Mouse (Mus musculus) midbrain, embryonic 12.5 days (tissue): ENCODE measurements at regions not wholly inside any gene's neighbourhood (a gene's known extent, or its start where the extent isn't known, plus 50 kb on each side); places are given as distances from the start of the nearest gene placed in this dataset.

Experiments used
- ATAC-seq: fragments of 200-750 bp; cut with Nextera tagmentation; 2 replicates; pipeline ENCODE4 v1.8.0; 2017; ENCODE audit warnings: low read depth, moderate TSS enrichment, moderate library complexity; ENCODE audit not compliant: low FRiP score
- H3K27ac ChIP-seq: fragments of 300-500 bp; sonication (generic); replicated peaks from 2 replicates; pipeline ENCODE4 v1.5.1; 2016; ENCODE audit warnings: mild to moderate bottlenecking
- H3K27me3 ChIP-seq: fragments of 300-500 bp; sonication (generic); 2 replicates; pipeline ENCODE4 v1.6.1; 2016; ENCODE audit warnings: mild to moderate bottlenecking
- H3K36me3 ChIP-seq: fragments of 300-500 bp; sonication (generic); 2 replicates; pipeline ENCODE4 v1.6.1; 2016
- H3K4me1 ChIP-seq: fragments of 300-500 bp; sonication (generic); 2 replicates; pipeline ENCODE4 v1.6.1; 2016
- H3K4me2 ChIP-seq: fragments of 300-500 bp; sonication (generic); replicated peaks from 2 replicates; pipeline ENCODE4 v1.6.1; 2016; ENCODE audit warnings: mild to moderate bottlenecking, moderate library complexity
- H3K4me3 ChIP-seq: fragments of 300-500 bp; sonication (generic); 2 replicates; pipeline ENCODE4 v1.5.1; 2016; ENCODE audit warnings: mild to moderate bottlenecking
- H3K9ac ChIP-seq: fragments of 300-500 bp; sonication (generic); replicated peaks from 2 replicates; pipeline ENCODE4 v1.6.1; 2016; ENCODE audit warnings: mild to moderate bottlenecking, moderate library complexity
- H3K9me3 ChIP-seq: fragments of 300-500 bp; sonication (generic); 2 replicates; pipeline ENCODE4 v1.6.1; 2016; ENCODE audit warnings: mild to moderate bottlenecking
- WGBS: fragments of 180-500 bp; shearing (Covaris S2); methylation state at CpG from one replicate; pipeline ENCODE4 v1.1.7; 2016; 5-methylcytosine and 5-hydroxymethylcytosine counted together

DNA sequence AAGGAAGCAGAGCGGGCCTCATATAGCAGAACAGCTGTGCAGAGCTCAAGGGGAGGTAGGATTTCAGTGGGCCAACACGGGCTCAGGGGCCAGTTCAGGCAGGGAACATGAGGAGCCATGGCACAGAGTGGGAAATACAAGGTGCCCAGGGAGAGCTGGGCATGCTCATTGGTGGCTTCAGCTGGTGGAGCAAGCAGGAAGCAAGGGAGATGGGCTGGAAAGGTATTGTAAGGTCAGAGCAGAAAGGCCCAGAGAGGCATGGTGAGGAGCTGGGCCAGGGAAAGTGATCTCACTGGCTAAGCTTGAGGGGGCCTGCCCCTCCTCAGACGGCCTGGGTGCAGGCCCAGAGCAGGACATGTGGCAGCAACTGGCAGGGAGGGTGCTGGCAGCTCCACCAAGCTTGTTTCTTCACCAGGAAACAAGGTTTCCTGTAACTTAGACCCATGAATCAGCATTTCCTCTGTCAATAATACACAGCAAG, 155.2 kb upstream of the Lpp start:
- H3K27ac ChIP-seq = no peak overlapping the region
- no peaks in the 10 kb centered on the region for H3K27me3 ChIP-seq
- no peak overlapping the region for H3K4me2 ChIP-seq
- ATAC-seq = no peak
- H3K9ac ChIP-seq = no peak overlapping the region
- H3K9me3 ChIP-seq = no peaks in the 10 kb centered on the region
- no peaks in the 10 kb centered on the region for H3K36me3 ChIP-seq
- H3K4me1 ChIP-seq = no peaks in the 10 kb centered on the region
- H3K4me3 ChIP-seq = no peak overlapping the region
- WGBS = 79% methylated on average over 3 of the region's 3 CpGs

GRCm38 (mm10) chr16:24237425-24237824, 155.9 kb upstream of the Lpp start:
- Histone ChIP-seq H3K9me3 (no peaks in the 10 kb centered on the region), H3K4me1 (no peaks in the 10 kb centered on the region), H3K27me3 (no peaks in the 10 kb centered on the region), H3K36me3 (no peaks in the 10 kb centered on the region), H3K4me2 (no peak overlapping the region), H3K9ac (no peak overlapping the region), H3K27ac (no peak overlapping the region), H3K4me3 (no peak overlapping the region)
- 90% methylated on average over 3 of the region's 3 CpGs for WGBS
- ATAC-seq = no peak

GRCm38 (mm10) chr16:24237013-24237412, 156.3 kb upstream of the Lpp start:
- WGBS = 93% methylated on average over 3 of the region's 3 CpGs
- Histone ChIP-seq H3K36me3 (no peaks in the 10 kb centered on the region), H3K4me1 (no peaks in the 10 kb centered on the region), H3K27me3 (no peaks in the 10 kb centered on the region), H3K4me3 (no peak overlapping the region), H3K9me3 (no peaks in the 10 kb centered on the region), H3K9ac (no peak overlapping the region), H3K27ac (no peak overlapping the region), H3K4me2 (no peak overlapping the region)
- no peak for ATAC-seq

DNA sequence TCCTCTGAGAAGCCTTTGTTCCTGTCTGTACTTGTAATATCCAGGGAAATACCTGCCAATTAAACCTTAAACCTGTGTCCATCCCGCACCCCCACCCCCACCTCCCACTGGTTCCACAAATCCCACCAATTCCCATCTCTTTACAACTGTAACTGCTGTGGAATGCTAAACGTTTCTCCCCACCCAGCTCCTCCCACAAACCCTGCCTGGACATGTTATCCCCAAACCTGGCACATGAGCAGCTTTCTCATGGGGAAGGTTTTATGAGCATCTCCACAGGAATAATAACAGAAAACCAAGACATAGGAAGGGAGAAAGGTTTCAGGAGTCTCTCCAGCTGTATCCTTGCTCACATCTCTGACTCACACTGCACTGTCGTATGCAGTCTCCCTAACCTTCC, 156.8 kb upstream of the Lpp start:
- H3K36me3 ChIP-seq = no peaks in the 10 kb centered on the region
- WGBS = 69% methylated on average over 3 of the region's 3 CpGs
- no peak overlapping the region for H3K27ac ChIP-seq
- ATAC-seq = no peak
- no peak overlapping the region for H3K9ac ChIP-seq
- no peaks in the 10 kb centered on the region for H3K9me3 ChIP-seq
- H3K4me1 ChIP-seq = no peaks in the 10 kb centered on the region
- H3K4me2 ChIP-seq = no peak overlapping the region
- no peak overlapping the region for H3K4me3 ChIP-seq
- H3K27me3 ChIP-seq = no peaks in the 10 kb centered on the region

DNA sequence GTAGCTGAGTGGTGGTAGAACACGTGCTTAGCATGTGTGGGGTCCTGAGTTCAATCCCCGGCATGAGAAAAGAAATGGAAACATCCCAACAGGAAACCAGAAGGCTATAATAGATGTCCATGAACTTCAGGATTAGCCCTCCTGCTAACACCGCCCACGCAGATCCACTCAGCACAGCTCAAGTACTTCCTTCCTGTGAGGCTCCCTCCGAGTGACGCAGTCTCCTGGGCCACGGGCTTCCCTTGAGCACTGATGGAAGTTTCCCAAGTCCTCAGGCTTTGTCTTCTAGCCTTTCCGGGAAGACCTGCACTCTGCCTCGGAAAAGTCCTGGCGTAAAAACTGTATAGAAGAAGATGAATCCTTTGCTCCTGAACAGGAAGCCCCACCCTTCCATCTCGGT, 158.5 kb upstream of the Lpp start:
- Histone ChIP-seq H3K27me3 (no peaks in the 10 kb centered on the region), H3K4me1 (no peaks in the 10 kb centered on the region), H3K4me3 (no peak overlapping the region), H3K9me3 (no peaks in the 10 kb centered on the region), H3K4me2 (no peak overlapping the region), H3K36me3 (no peaks in the 10 kb centered on the region), H3K27ac (no peak overlapping the region), H3K9ac (no peak overlapping the region)
- ATAC-seq = no peak
- WGBS = 89% methylated on average over 11 of the region's 11 CpGs

DNA sequence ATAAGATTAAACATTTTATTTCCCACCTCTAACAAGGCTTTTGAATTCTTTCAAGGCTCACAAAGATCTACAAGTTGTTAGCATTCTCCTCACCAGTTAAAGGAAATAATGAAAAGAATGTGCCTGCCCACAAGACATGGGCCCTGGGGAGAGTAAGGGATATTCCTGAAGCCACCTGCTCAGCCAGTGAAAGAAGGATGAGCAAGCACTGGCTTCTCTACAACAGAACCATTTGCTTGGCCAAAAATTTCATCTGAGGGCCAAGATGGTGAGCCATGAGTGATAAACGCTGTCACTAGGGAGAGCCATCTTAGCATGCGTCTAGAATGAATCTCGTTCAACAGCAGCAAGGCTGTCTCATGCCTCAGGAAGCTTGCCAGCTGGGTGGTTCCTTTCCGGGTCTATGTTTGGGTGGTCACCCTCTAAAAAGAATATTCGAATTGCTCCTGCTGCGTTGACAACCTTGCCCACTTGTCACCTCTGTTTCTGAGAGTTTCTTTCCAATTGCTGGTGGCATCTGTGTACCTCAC, 161.2 kb upstream of the Lpp start:
- no peak for ATAC-seq
- 91% methylated on average over 6 of the region's 6 CpGs for WGBS
- Histone ChIP-seq H3K4me3 (no peak overlapping the region), H3K4me1 (no peaks in the 10 kb centered on the region), H3K27ac (no peak overlapping the region), H3K9ac (no peak overlapping the region), H3K4me2 (no peak overlapping the region), H3K9me3 (no peaks in the 10 kb centered on the region), H3K36me3 (no peaks in the 10 kb centered on the region), H3K27me3 (no peaks in the 10 kb centered on the region; the same call in 1 of the 2 replicates)

DNA sequence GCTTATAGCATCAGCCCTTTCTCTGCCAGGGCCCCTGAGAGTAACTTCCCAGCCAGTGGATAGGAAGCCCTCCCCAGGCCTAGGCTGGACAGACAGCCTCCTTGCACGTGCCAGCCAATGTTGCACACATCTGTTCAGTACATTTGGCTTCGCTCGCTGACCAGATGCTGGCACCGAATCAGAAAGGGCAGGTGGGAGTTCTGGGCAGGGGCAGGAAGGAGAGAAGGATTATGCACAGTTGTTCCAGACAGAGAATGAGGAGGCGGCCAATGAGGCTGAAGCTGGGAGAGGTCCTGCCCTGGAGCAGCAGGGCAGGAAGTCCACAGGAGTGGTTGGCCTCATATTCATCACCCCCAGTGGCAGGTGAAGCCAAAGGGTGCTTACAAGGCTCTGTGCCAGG, 161.8 kb upstream of the Lpp start:
- WGBS = 92% methylated on average over 5 of the region's 5 CpGs
- Histone ChIP-seq H3K36me3 (no peaks in the 10 kb centered on the region), H3K9me3 (no peaks in the 10 kb centered on the region), H3K27me3 (no peaks in the 10 kb centered on the region; the same call in 1 of the 2 replicates), H3K4me2 (no peak overlapping the region), H3K4me1 (no peaks in the 10 kb centered on the region), H3K4me3 (no peak overlapping the region), H3K27ac (no peak overlapping the region), H3K9ac (no peak overlapping the region)
- ATAC-seq = no peak

DNA sequence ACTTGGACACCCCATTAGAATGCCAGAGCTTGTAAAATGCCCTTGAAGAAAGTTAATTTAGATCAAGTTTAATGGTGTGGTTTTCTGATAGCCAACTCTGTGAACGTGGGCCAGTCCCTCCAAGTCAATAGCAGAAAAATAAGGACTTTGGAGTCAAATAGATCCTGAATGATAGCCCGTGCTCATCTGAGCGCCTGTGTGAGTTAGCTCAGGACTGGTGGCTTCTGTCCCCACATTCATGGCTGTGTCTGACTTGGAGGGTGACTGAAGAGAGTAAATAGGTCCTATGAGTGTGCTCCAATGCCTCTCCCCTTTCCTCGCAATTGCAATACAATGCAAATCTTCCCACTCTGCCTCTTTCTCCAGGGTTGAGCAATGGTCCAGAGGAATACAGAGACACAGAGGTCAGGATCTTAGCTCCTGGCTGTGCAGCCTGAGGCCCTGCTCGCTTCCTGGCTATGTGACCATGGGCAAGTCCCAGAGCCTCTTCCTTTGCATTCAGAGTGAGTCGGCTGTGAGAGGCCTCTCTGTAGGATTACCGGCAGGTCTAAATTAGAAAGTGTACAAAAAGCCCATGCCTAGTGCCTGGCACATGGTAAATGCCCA, 164.2 kb upstream of the Lpp start:
- no peaks in the 10 kb centered on the region for H3K36me3 ChIP-seq
- H3K9me3 ChIP-seq = no peaks in the 10 kb centered on the region
- no peak overlapping the region for H3K4me2 ChIP-seq
- no peak overlapping the region for H3K4me3 ChIP-seq
- H3K4me1 ChIP-seq = no peaks in the 10 kb centered on the region
- H3K27ac ChIP-seq = no peak overlapping the region
- no peak for ATAC-seq
- no peaks in the 10 kb centered on the region; the same call in 1 of the 2 replicates for H3K27me3 ChIP-seq
- no peak overlapping the region for H3K9ac ChIP-seq
- 75% methylated on average over 7 of the region's 7 CpGs for WGBS

DNA sequence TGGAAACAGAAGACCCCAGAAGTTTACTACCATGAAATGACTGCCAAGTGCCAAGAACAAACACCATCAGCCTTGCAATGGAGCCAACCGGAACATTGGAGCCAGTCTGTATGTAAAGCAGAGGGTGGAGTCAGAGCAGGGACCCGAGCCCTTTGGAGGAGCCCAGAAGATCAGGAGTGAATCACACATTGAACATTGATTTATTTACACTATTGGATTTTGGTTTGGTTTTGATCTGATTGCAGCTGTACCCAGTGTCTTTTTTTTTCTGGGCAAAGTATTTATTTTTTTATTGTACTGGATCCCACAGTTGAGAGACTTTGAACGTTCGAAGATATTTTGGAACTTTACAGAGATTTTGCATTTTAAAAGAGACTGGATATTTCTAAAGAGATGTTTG, 167.4 kb upstream of the Lpp start:
- Histone ChIP-seq H3K4me3 (no peak overlapping the region), H3K36me3 (no peaks in the 10 kb centered on the region), H3K4me2 (no peak overlapping the region), H3K27me3 (no peaks in the 10 kb centered on the region; the same call in 1 of the 2 replicates), H3K9me3 (no peaks in the 10 kb centered on the region), H3K4me1 (no peaks in the 10 kb centered on the region), H3K27ac (no peak overlapping the region), H3K9ac (no peak overlapping the region)
- ATAC-seq = no peak
- whole genome bisulfite sequencing = 85% methylated on average over 4 of the region's 4 CpGs

- 89% methylated on average over 1 of the region's 1 CpGs for WGBS
- ATAC-seq = no peak
- H3K36me3 ChIP-seq = no peaks in the 10 kb centered on the region
- no peak overlapping the region for H3K27ac ChIP-seq
- H3K9ac ChIP-seq = no peak overlapping the region
- no peaks in the 10 kb centered on the region for H3K4me1 ChIP-seq
- H3K4me3 ChIP-seq = no peak overlapping the region
- H3K27me3 ChIP-seq = no peaks in the 10 kb centered on the region; the same call in 1 of the 2 replicates
- no peak overlapping the region for H3K4me2 ChIP-seq
- no peaks in the 10 kb centered on the region for H3K9me3 ChIP-seq
Measured at GRCm38 (mm10) chr16:24225090-24225489, 168.2 kb upstream of the Lpp start.

GRCm38 (mm10) chr16:24223901-24224300, 169.4 kb upstream of the Lpp start:
- no peak for ATAC-seq
- Histone ChIP-seq H3K4me2 (no peak overlapping the region), H3K4me1 (no peaks in the 10 kb centered on the region), H3K4me3 (no peak overlapping the region), H3K9ac (no peak overlapping the region), H3K9me3 (no peaks in the 10 kb centered on the region), H3K27ac (no peak overlapping the region), H3K36me3 (no peaks in the 10 kb centered on the region), H3K27me3 (no peaks in the 10 kb centered on the region)

GRCm38 (mm10) chr16:24223527-24223880, 169.8 kb upstream of the Lpp start:
- 91% methylated on average over 2 of the region's 2 CpGs for WGBS
- Histone ChIP-seq H3K27ac (no peak overlapping the region), H3K9ac (no peak overlapping the region), H3K36me3 (no peaks in the 10 kb centered on the region), H3K4me3 (no peak overlapping the region), H3K4me1 (peaks cover 1% of the 10 kb centered on the region; the same call in 1 of the 2 replicates), H3K9me3 (no peaks in the 10 kb centered on the region), H3K27me3 (no peaks in the 10 kb centered on the region), H3K4me2 (no peak overlapping the region)
- no peak for ATAC-seq
